Mouse (Mus musculus) hindbrain, embryonic 11.5 days (tissue): ENCODE measurements around the gene Wdr5. TPM values are rescaled to one million over a fixed set of nuclear protein-coding genes. Genes with fewer than 3 reads are reported as not detected.

Experiments used
- ATAC-seq: fragments of 200-750 bp; cut with Nextera tagmentation; 2 replicates; pipeline ENCODE4 v1.8.0; 2017; ENCODE audit warnings: mild to moderate bottlenecking, moderate TSS enrichment, moderate library complexity; ENCODE audit not compliant: low FRiP score
- DNase-seq: peaks from one replicate; pipeline ENCODE4 v3.0.0-alpha.2; 2015; ENCODE audit warnings: low spot score
- H3K27ac ChIP-seq: fragments of 300-500 bp; sonication (generic); 2 replicates; pipeline ENCODE4 v1.5.1; 2014; ENCODE audit warnings: mild to moderate bottlenecking, low read depth, low read length
- H3K27me3 ChIP-seq: fragments of 300-500 bp; sonication (generic); 2 replicates; pipeline ENCODE4 v1.6.1; 2014; ENCODE audit warnings: mild to moderate bottlenecking, low read length, moderate library complexity, mixed read lengths; ENCODE audit not compliant: control insufficient read depth, insufficient read depth
- H3K36me3 ChIP-seq: fragments of 300-500 bp; sonication (generic); 2 replicates; pipeline ENCODE4 v1.6.1; 2014; ENCODE audit warnings: mild to moderate bottlenecking, low read length, moderate library complexity, mixed read lengths; ENCODE audit not compliant: control insufficient read depth, insufficient read depth
- H3K4me1 ChIP-seq: fragments of 300-500 bp; sonication (generic); replicated peaks from 2 replicates; pipeline ENCODE4 v1.6.1; 2014; ENCODE audit warnings: low read length, mixed read lengths; ENCODE audit not compliant: control insufficient read depth, insufficient read depth
- H3K4me2 ChIP-seq: fragments of 300-500 bp; sonication (generic); replicated peaks from 2 replicates; pipeline ENCODE4 v1.6.1; 2014; ENCODE audit warnings: mild to moderate bottlenecking, low read depth, low read length
- H3K4me3 ChIP-seq: fragments of 300-500 bp; sonication (generic); 2 replicates; pipeline ENCODE4 v1.5.1; 2014; ENCODE audit warnings: low read depth, low read length
- H3K9ac ChIP-seq: fragments of 300-500 bp; sonication (generic); 2 replicates; pipeline ENCODE4 v1.6.1; 2014; ENCODE audit warnings: low read depth, low read length
- H3K9me3 ChIP-seq: fragments of 300-500 bp; sonication (generic); 2 replicates; pipeline ENCODE4 v1.6.1; 2016; ENCODE audit warnings: low read length; ENCODE audit not compliant: control insufficient read depth
- WGBS: fragments of 180-500 bp; shearing (Covaris S2); extraction: QIAGEN DNeasy Blood & Tissue Kit; methylation state at CpG from one replicate; pipeline ENCODE4 v1.1.7; 2014; 5-methylcytosine and 5-hydroxymethylcytosine counted together
- polyA plus RNA-seq: library from polyadenylated mRNA; unstranded; fragments of >200 nt; fragmentation: Nextera tagmentation; extraction: Ambion mirVana; gene quantifications from 2 replicates; pipeline ENCODE4 v1.2.1, GENCODE M21; 2014

The Wdr5 gene
- polyA plus RNA-seq, 1 experiment from 2014 or later, result 58.6 TPM

GRCm38 (mm10) chr2:27475495-27476302 lies 39.3 kb upstream of the Wdr5 start:
- Histone ChIP-seq H3K9ac (peak overlapping the region; percentile 99), H3K36me3 (no peaks in the 10 kb centered on the region), H3K4me2 (peak overlapping the region; percentile 87), H3K27ac (peak overlapping the region; percentile 97), H3K27me3 (no peaks in the 10 kb centered on the region), H3K4me1 (peaks cover 16% of the 10 kb centered on the region), H3K9me3 (no peaks in the 10 kb centered on the region), H3K4me3 (peak overlapping the region; percentile 98)
- WGBS, result 0% methylated on average over 48 of the region's 96 CpGs
- DNase-seq (peak; percentile 94), ATAC-seq (peak; percentile 99)

- DNase-seq (no peak), ATAC-seq (no peak)
- H3K27ac ChIP-seq, result peak overlapping the region; percentile 97; the same call in 1 of the 2 replicates
- peak overlapping the region; percentile 63 for H3K4me2 ChIP-seq
- no peaks in the 10 kb centered on the region for H3K36me3 ChIP-seq
- H3K27me3 ChIP-seq, result no peaks in the 10 kb centered on the region
- peak overlapping the region; percentile 99 for H3K9ac ChIP-seq
- peaks cover 13% of the 10 kb centered on the region for H3K4me1 ChIP-seq
- H3K4me3 ChIP-seq, result peak overlapping the region; percentile 98
- WGBS, result 34% methylated on average over 11 of the region's 11 CpGs
- no peaks in the 10 kb centered on the region for H3K9me3 ChIP-seq
Measured at GRCm38 (mm10) chr2:27476303-27477192, 38.4 kb upstream of the Wdr5 start.

GRCm38 (mm10) chr2:27479821-27480220 lies 35.1 kb upstream of the Wdr5 start:
- Histone ChIP-seq H3K4me3 (no peak overlapping the region), H3K27me3 (no peaks in the 10 kb centered on the region), H3K4me2 (no peak overlapping the region), H3K9ac (no peak overlapping the region), H3K4me1 (no peaks in the 10 kb centered on the region), H3K9me3 (no peaks in the 10 kb centered on the region), H3K27ac (no peak overlapping the region), H3K36me3 (no peaks in the 10 kb centered on the region)
- 72% methylated on average over 4 of the region's 4 CpGs for WGBS
- ATAC-seq, result no peak
- no peak for DNase-seq

GRCm38 (mm10) chr2:27480367-27480766 lies 34.6 kb upstream of the Wdr5 start:
- no peak overlapping the region for H3K9ac ChIP-seq
- 79% methylated on average over 4 of the region's 4 CpGs for WGBS
- no peaks in the 10 kb centered on the region for H3K9me3 ChIP-seq
- no peaks in the 10 kb centered on the region for H3K36me3 ChIP-seq
- no peak overlapping the region for H3K4me3 ChIP-seq
- H3K4me1 ChIP-seq, result no peaks in the 10 kb centered on the region
- no peak overlapping the region for H3K27ac ChIP-seq
- ATAC-seq (no peak), DNase-seq (no peak)
- no peak overlapping the region for H3K4me2 ChIP-seq
- H3K27me3 ChIP-seq, result no peaks in the 10 kb centered on the region

- H3K4me2 ChIP-seq, result no peak overlapping the region
- H3K27ac ChIP-seq, result no peak overlapping the region
- no peak overlapping the region for H3K9ac ChIP-seq
- DNase-seq, result no peak
- WGBS, result 87% methylated on average over 7 of the region's 7 CpGs
- H3K36me3 ChIP-seq, result no peaks in the 10 kb centered on the region
- no peak overlapping the region for H3K4me3 ChIP-seq
- H3K4me1 ChIP-seq, result no peaks in the 10 kb centered on the region
- no peaks in the 10 kb centered on the region for H3K9me3 ChIP-seq
- no peaks in the 10 kb centered on the region for H3K27me3 ChIP-seq
- ATAC-seq, result no peak
Measured at GRCm38 (mm10) chr2:27482265-27482861, 32.6 kb upstream of the Wdr5 start.

DNA sequence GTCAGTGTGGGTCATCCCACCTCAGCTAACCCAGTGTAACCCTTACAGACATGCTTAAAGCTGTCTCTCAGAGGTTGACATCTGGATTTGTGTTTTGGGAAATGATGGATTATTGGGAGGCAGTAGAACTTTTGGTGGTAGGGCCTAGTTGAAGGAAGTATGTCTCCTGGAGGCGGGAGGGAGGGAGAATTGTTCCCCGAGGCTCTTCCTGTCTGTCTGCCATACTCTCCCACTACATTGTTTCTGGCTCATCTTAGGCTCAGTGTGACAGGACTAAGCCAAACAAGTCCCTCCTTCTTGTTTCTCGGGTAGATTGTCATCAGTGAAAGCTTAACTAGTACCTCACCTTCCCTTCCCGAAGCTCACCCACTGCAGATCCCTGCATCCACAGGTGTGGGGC lies 28.2 kb upstream of the Wdr5 start:
- Histone ChIP-seq H3K4me1 (no peaks in the 10 kb centered on the region), H3K4me3 (no peak overlapping the region), H3K27me3 (no peaks in the 10 kb centered on the region), H3K9ac (no peak overlapping the region), H3K4me2 (no peak overlapping the region), H3K27ac (no peak overlapping the region), H3K9me3 (no peaks in the 10 kb centered on the region), H3K36me3 (no peaks in the 10 kb centered on the region)
- no peak for ATAC-seq
- no peak for DNase-seq
- WGBS, result 81% methylated on average over 4 of the region's 4 CpGs

DNA sequence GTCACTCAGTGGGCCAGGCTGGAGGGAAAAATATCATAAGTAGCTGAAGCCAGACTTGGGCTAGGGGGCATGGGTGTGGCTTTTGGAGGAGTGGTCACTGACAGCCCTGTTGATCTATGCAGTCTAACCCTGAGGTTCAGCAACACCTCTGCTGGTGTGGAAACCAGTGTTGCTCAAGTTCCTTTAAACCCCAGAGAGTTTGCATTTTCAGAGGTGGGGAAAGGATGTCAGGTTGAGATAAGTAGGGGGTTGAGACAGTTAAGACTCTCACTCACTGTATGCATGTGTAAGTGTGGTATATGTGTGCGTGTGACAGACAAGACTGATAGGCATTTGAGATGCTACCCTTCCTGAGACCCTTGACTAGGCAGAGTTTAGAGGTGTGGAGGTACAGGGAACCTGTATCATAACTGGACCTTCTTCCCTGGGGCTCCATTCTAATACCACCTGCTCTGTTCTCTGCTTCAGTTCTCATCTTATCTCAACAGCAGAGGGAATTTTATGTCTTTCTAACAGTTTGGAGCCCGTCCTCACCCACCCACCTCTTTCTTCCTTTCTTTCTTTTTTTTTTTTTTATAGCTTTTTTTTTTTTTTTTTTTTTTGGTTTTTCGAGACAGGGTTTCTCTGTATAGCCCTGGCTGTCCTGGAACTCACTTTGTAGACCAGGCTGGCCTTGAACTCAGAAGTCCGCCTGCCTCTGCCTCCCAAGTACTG lies 27.5 kb upstream of the Wdr5 start:
- Histone ChIP-seq H3K4me3 (no peak overlapping the region), H3K27me3 (no peaks in the 10 kb centered on the region), H3K27ac (no peak overlapping the region), H3K36me3 (no peaks in the 10 kb centered on the region), H3K4me1 (no peaks in the 10 kb centered on the region), H3K9ac (no peak overlapping the region), H3K9me3 (no peaks in the 10 kb centered on the region), H3K4me2 (no peak overlapping the region)
- WGBS, result 83% methylated on average over 3 of the region's 4 CpGs
- no peak for ATAC-seq
- DNase-seq, result no peak

- no peak overlapping the region for H3K4me2 ChIP-seq
- WGBS, result 84% methylated on average over 1 of the region's 1 CpGs
- no peak for DNase-seq
Measured at GRCm38 (mm10) chr2:27488362-27488761, 26.6 kb upstream of the Wdr5 start.

More at GRCm38 (mm10) chr2:27488362-27488761, 26.6 kb upstream of the Wdr5 start:
- Histone ChIP-seq H3K4me1 (no peaks in the 10 kb centered on the region), H3K36me3 (no peaks in the 10 kb centered on the region), H3K9ac (no peak overlapping the region), H3K4me3 (no peak overlapping the region), H3K27me3 (no peaks in the 10 kb centered on the region), H3K27ac (no peak overlapping the region), H3K9me3 (no peaks in the 10 kb centered on the region)
- no peak for ATAC-seq
